Mouse (Mus musculus): ENCODE data around the gene Boc.

DNA sequence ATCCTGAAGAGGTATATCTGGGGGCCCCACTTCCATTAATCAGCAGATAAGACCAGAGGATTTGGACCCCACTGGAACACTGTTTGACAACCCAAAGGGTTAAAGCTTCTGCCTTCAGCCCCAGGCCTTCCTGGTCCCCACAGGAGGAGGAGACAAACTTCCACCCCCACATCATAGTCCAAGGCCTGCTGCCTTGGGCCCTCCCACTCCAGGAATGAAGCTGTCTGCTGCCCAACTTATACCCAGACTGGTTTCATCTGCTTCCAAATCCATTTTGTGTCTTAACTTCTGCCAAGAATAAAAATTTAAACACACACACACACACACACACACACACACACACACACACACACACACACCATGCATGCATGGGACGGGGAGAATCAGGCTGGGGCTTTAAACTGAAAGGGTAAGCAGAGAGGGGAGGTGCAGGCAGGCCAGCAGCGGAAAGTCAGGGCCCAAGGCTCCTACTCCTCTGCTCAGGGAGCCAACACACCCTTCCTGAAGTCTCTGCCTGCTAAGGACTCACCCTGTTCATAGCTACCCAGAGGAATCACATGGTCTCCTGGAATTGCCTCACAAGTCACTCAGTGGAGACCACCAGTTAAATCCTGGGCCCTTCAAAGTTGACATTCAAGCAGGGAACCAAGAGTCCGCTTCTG lies 16.5 kb downstream of the Boc start:
- TF ChIP-seq CTCF (IDR thresholded peaks at IDR 0.05; ENCODE audit: insufficient read depth, low read length) (no peak), POLR2A (IDR thresholded peaks at IDR 0.05; ENCODE audit: borderline replicate concordance, extremely low read depth, low read depth, low read length) (no peak)
